Mouse (Mus musculus) limb, embryonic 14.5 days (tissue): ENCODE measurements around the gene Cd200r2. TPM values are rescaled to one million over a fixed set of nuclear protein-coding genes. Genes with fewer than 3 reads are reported as not detected.
"Not testable (repeated sequence)": the region's sequence is repeated elsewhere in the genome, so short reads cannot be mapped to it uniquely, and the experiment has no call there.

Experiments
- ATAC-seq: fragments of 200-750 bp; cut with Nextera tagmentation; 2 replicates; pipeline ENCODE4 v1.8.0; 2017; ENCODE audit warnings: low read depth, moderate number of reproducible peaks, moderate TSS enrichment; ENCODE audit not compliant: low FRiP score
- DNase-seq: peaks from one replicate; pipeline ENCODE4 v3.0.0-alpha.2; 2015; ENCODE audit warnings: low spot score
- H3K27ac ChIP-seq: fragments of 300-500 bp; sonication (generic); replicated peaks from 2 replicates; pipeline ENCODE4 v1.5.1; 2014; ENCODE audit warnings: low read depth, mild to moderate bottlenecking, low read length, moderate library complexity, mixed read lengths
- H3K27me3 ChIP-seq: fragments of 300-500 bp; sonication (generic); 2 replicates; pipeline ENCODE4 v1.6.1; 2014; ENCODE audit warnings: low read length, mixed read lengths; ENCODE audit not compliant: control insufficient read depth, insufficient read depth
- H3K36me3 ChIP-seq: fragments of 300-500 bp; sonication (generic); 2 replicates; pipeline ENCODE4 v1.6.1; 2014; ENCODE audit warnings: mild to moderate bottlenecking, low read length, moderate library complexity, mixed read lengths; ENCODE audit not compliant: control insufficient read depth, insufficient read depth
- H3K4me1 ChIP-seq: fragments of 300-500 bp; sonication (generic); 2 replicates; pipeline ENCODE4 v1.6.1; 2014; ENCODE audit warnings: antibody characterized with exemption, low read length, mixed read lengths; ENCODE audit not compliant: control insufficient read depth, insufficient read depth
- H3K4me2 ChIP-seq: fragments of 300-500 bp; sonication (generic); replicated peaks from 2 replicates; pipeline ENCODE4 v1.6.1; 2014; ENCODE audit warnings: low read depth, mild to moderate bottlenecking, low read length, moderate library complexity; ENCODE audit not compliant: severe bottlenecking
- H3K4me3 ChIP-seq: fragments of 300-500 bp; sonication (generic); replicated peaks from 2 replicates; pipeline ENCODE4 v1.5.1; 2014; ENCODE audit warnings: low read length
- H3K9ac ChIP-seq: fragments of 300-500 bp; sonication (generic); 2 replicates; pipeline ENCODE4 v1.6.1; 2014; ENCODE audit warnings: mild to moderate bottlenecking, low read depth, low read length, moderate library complexity; ENCODE audit not compliant: severe bottlenecking
- H3K9me3 ChIP-seq: fragments of 300-500 bp; sonication (generic); 2 replicates; pipeline ENCODE4 v1.6.1; 2016; ENCODE audit warnings: low read length; ENCODE audit not compliant: control insufficient read depth
- POLR2A ChIP-seq: fragments of 200-500 bp; IDR thresholded peaks from 2 replicates; pipeline ENCODE4 v1.8.0; 2012; ENCODE audit warnings: inconsistent platforms, mild to moderate bottlenecking, moderate library complexity, borderline replicate concordance; ENCODE audit not compliant: insufficient read depth, insufficient read length; ENCODE audit errors: extremely low read depth
- WGBS: fragments of 180-500 bp; shearing (Covaris S2); extraction: QIAGEN DNeasy Blood & Tissue Kit; methylation state at CpG from one replicate; pipeline ENCODE4 v1.1.7; 2014; 5-methylcytosine and 5-hydroxymethylcytosine counted together
- polyA plus RNA-seq, 2 experiments: library from polyadenylated mRNA; depleted of rRNA in 1 of 2; stranded (reverse) in 1 of 2; unstranded in 1 of 2; fragments of >200 nt; fragmentation: Nextera tagmentation in 1 of 2; extraction: Ambion mirVana in 1 of 2; gene quantifications; 2 replicates each; pipeline versions ENCODE4 v1.2.1 to v1.2.3; 2012 to 2014

Cd200r2 gene
- polyA plus RNA-seq (2012; rRNA removed) (0.03 and 0.04 TPM in 2 replicates), polyA plus RNA-seq (2014; fragmentation: Nextera tagmentation; extraction: Ambion mirVana) (not detected in 2 replicates)

DNA sequence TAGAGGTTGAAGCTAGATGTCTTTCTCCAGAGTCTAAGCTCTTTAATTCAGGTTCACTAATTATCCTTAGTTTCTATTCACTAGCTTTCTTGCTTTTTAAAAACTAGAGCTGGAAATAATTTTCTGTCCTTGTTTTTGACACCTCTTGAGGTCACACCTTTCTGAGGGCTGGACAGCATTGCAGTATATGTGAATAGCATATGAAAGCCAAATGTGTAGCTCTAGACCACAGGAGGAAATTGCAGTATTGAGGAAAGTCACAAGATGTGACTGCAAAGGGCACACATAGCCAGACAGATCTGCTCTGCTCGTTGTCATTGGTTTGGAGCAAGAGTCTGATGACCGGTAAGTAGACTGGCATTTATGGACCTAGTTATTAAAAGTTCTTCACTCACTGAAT, at the start of gene Cd200r2:
TSS of gene Cd200r2 (plus strand) at position 301 of the 400 bp plus-strand sequence.
- no peaks in the 10 kb centered on the region for H3K36me3 ChIP-seq
- WGBS = 86% methylated on average over 2 of the region's 2 CpGs
- DNase-seq (no peak), ATAC-seq (no peak)
- no peaks in the 10 kb centered on the region for H3K9me3 ChIP-seq
- H3K27me3 ChIP-seq = no peaks in the 10 kb centered on the region
- H3K4me2 ChIP-seq = no peak within 1 kb of the TSS
- no peaks in the 10 kb centered on the region for H3K4me1 ChIP-seq
- TF ChIP-seq POLR2A = no peak
- H3K4me3 ChIP-seq = no peak within 1 kb of the TSS
- H3K9ac ChIP-seq = no peak within 1 kb of the TSS
- H3K27ac ChIP-seq = no peak within 1 kb of the TSS

DNA sequence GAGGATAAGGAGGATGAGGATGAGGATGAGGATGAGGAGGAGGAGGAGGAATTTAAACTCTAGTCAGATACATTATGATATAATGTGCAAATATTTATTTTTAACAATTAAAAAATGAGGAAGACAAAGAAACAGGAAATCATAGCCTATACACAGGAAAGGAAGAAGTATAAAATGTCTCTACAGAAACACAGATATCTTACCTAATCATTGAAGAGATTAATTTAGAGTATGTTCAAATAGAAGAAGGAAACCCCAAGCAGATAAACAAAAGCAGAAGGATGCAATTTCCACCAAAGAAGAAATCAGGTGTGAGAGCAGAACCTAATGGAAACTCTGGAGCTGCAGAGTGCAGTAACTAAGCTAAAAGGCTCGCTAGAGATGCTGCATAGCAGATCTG, 48.9 kb upstream of the Cd200r2 start:
- Histone ChIP-seq H3K36me3 (no peaks in the 10 kb centered on the region), H3K9ac (no peak overlapping the region), H3K27ac (no peak overlapping the region), H3K4me2 (no peak overlapping the region), H3K4me1 (no peaks in the 10 kb centered on the region), H3K4me3 (no peak overlapping the region), H3K9me3 (no peaks in the 10 kb centered on the region), H3K27me3 (no peaks in the 10 kb centered on the region)
- no peak for DNase-seq
- no peak for ATAC-seq
- TF ChIP-seq POLR2A = no peak
- WGBS = 48% methylated on average over 1 of the region's 1 CpGs

DNA sequence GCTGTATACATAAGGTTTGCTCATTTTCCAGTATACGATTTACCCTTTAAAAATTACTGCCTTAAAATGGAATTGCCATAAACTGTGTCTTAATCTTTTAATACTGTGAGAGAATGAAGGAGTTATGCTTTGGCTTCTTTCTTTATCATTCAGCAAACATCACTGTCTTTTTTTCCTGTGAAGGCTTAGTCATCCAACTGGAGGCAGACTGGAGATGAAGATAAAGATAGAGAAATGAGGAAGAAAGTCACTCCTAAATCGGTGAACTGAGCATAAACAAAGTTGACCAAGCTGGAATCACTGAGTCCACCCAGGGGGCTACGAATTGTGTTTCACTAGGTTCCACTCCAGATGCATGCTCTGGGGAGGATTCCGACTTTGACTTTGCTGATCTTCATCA, 46.4 kb upstream of the Cd200r2 start:
- no peak overlapping the region for H3K4me2 ChIP-seq
- WGBS = 85% methylated on average over 4 of the region's 4 CpGs
- H3K9ac ChIP-seq = no peak overlapping the region
- no peak overlapping the region for H3K27ac ChIP-seq
- H3K4me1 ChIP-seq = no peaks in the 10 kb centered on the region
- TF ChIP-seq POLR2A = no peak
- ATAC-seq (no peak), DNase-seq (no peak)
- no peaks in the 10 kb centered on the region for H3K36me3 ChIP-seq
- H3K9me3 ChIP-seq = no peaks in the 10 kb centered on the region
- H3K4me3 ChIP-seq = no peak overlapping the region
- no peaks in the 10 kb centered on the region for H3K27me3 ChIP-seq

DNA sequence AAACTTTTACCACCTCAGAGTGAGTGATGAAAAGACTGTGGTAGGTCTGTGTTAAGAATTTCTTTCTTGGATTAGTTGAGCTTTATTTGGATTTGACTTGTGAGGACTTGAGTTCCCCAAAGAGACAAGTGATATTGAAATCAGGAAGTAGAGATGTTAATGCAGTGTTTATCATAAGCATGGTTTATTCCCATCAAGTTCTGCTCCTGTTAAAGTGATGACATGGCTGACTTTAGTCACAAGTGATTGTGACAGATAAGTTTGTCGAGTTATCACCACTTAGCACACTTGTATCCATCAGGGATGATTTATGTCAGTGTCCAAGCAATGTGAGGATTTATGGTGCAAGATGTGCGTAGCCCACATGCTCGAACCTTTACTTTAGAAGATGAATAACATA, 34.6 kb upstream of the Cd200r2 start:
- Histone ChIP-seq H3K9me3 (no peaks in the 10 kb centered on the region), H3K27ac (no peak overlapping the region), H3K36me3 (no peaks in the 10 kb centered on the region), H3K9ac (no peak overlapping the region), H3K4me3 (no peak overlapping the region), H3K4me2 (no peak overlapping the region), H3K4me1 (no peaks in the 10 kb centered on the region), H3K27me3 (no peaks in the 10 kb centered on the region)
- WGBS = 62% methylated on average over 3 of the region's 3 CpGs
- TF ChIP-seq POLR2A = no peak
- ATAC-seq (no peak), DNase-seq (no peak)

DNA sequence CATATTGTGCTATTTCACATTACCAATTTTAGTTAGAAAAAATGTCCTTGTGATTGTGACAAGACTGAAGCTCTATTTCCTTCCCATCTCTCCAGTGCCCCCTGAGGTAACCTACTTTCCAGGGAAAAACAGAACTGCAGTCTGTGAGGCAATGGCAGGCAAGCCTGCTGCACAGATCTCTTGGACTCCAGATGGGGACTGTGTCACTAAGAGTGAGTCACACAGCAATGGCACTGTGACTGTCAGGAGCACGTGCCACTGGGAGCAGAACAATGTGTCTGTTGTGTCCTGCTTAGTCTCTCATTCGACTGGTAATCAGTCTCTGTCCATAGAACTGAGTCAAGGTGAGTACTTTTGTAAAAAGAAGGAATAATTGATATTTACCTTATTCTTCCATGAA, 33.7 kb upstream of the Cd200r2 start:
- not testable (repeated sequence) for H3K27ac ChIP-seq, H3K36me3 ChIP-seq, H3K27me3 ChIP-seq, H3K4me1 ChIP-seq, ATAC-seq, H3K4me2 ChIP-seq, H3K9ac ChIP-seq, DNase-seq, H3K9me3 ChIP-seq, H3K4me3 ChIP-seq
- 44% methylated on average over 2 of the region's 2 CpGs for WGBS

DNA sequence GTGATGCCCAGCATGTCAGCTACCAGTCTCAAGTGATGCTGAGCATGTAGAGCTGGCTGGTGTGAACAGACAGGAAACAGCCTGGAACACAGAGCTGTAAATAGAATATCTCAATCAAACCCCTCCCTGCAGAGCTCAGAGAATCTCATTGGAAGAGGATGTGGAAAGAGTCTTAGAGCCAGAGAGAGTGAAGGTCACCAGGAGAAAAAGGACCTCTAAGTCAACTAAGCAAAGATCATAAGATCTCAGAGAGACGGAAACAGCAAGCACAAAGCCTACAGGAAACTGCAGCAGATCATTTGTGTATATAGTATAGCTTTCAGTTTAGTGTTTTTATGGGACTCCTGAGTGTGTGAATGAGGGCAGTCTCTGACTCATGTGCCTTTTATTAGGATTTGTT, 8.3 kb downstream of the Cd200r2 start:
- WGBS = 26% methylated on average over 1 of the region's 1 CpGs
- no peak overlapping the region for H3K9ac ChIP-seq

More for the DNA sequence above, 8.3 kb downstream of the Cd200r2 start:
- H3K36me3 ChIP-seq = no peaks in the 10 kb centered on the region
- H3K27me3 ChIP-seq = no peaks in the 10 kb centered on the region
- H3K4me2 ChIP-seq = no peak overlapping the region
- H3K4me3 ChIP-seq = no peak overlapping the region
- TF ChIP-seq POLR2A = no peak
- no peak overlapping the region for H3K27ac ChIP-seq
- no peak for ATAC-seq
- H3K4me1 ChIP-seq = no peaks in the 10 kb centered on the region
- H3K9me3 ChIP-seq = no peaks in the 10 kb centered on the region
- DNase-seq = no peak
